Mouse (Mus musculus): ENCODE data around the gene Plekhf1. TPM values are rescaled to one million over a fixed set of nuclear protein-coding genes. Genes with fewer than 3 reads are reported as not detected.

The Plekhf1 gene
- polyA plus RNA-seq, 1 experiment from 2014 or later: 4.8 TPM

- Histone ChIP-seq H3K27me3 (no peaks in the 10 kb centered on the region), H3K27ac (replicated peaks) (no peak overlapping the region), H3K4me3 (replicated peaks) (peak overlapping the region; percentile 74), H3K9me3 (replicated peaks) (no peaks in the 10 kb centered on the region), H3K4me1 (peaks cover 15% of the 10 kb centered on the region), H3K4me2 (replicated peaks) (peak overlapping the region; percentile 93), H3K36me3 (0 out of 2 replicates have a peak, but pooled peaks cover 5% of the 10 kb centered on the region), H3K9ac (no peak overlapping the region)
- WGBS: 48% methylated on average over 1 of the region's 1 CpGs
- ATAC-seq (ENCODE audit: insufficient number of reproducible peaks, low FRiP score, low TSS enrichment, low read depth): no peak
These were observed 43.4 kb downstream of the Plekhf1 start for GRCm38 (mm10) chr7:38184418-38184745.

DNA sequence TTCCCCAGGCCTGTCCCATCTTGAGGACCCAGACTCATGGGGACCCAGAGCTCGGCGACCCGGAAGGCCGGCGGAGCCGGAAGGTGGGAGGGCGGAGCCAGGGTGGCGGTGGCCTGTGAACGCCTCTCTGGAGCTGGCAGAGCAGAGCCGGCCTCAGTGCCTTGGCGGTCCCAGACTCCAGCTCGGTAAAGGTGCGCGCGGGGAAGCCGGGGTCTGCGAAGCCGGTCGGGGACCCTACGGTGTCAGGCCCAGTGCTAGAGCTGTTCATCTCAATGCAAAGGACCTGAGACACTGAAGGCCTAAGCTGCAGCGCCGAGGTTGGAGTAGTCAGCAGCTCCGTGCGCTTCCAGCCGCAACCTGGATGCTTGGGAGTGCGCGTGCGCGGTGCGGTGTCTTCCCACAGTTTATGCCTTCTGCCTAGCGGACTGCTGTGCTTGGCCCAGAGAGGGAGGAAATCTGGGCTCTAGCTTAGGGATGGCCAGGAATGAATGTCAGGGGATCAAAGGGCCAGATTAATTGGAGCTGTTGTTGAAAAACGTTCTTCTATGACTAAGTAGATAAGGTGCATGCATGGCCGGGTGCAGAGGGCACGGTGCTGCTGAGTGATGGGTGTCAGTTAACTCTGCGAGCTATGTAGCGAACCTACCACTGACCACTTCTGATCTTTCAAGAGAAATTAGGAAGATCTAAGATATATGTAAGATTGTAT lies 44.0 kb downstream of the Plekhf1 start:
- WGBS: 6% methylated on average over 36 of the region's 36 CpGs
- Histone ChIP-seq H3K27me3 (no peaks in the 10 kb centered on the region), H3K4me3 (replicated peaks) (peak overlapping the region; percentile 74), H3K27ac (replicated peaks) (peak overlapping the region; percentile 92), H3K9me3 (replicated peaks) (no peaks in the 10 kb centered on the region), H3K4me2 (replicated peaks) (peak overlapping the region; percentile 93), H3K9ac (peak overlapping the region; percentile 68), H3K36me3 (no peaks in the 10 kb centered on the region), H3K4me1 (peaks cover 15% of the 10 kb centered on the region)
- peak; percentile 88 for ATAC-seq (ENCODE audit: insufficient number of reproducible peaks, low FRiP score, low TSS enrichment, low read depth)

DNA sequence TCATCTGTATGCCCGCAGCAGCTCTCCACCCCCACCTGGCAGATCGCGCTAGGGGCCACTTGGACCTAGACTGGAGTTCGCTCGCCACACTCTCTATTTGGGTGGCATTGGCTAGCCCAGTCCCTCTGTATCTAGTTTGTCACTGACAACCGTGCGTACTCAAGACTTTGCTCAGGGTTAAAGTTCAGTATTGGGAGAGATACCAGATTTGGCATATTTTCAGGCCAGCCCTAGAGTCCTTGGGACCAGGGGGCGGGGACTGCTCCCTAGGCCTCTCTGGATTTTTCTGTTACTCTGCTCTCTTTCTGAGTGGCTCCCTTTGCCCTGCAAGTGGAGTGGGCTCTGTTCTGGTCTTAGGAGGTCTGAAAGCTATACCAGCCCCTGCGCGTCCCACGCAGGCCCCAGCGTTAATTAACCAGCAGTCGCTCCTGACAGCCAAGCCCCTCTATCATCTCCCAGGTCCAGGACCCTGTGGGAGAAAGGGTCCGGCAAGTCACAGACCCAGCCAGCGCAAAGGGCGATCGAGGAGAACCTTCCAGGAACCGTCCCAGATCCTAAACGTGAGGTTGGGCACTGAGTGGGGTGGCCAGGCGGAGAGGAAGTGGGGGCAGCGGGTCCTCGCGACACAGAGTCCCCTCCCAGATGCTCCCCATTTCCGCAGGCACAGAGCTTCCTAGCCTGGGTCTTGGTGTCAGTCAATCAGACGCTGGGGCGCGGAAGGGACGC lies 44.7 kb downstream of the Plekhf1 start, which contains the start of gene 1600014C10Rik:
Gene 1600014C10Rik, plus strand, starts transcription at position 256 of the 726 bp plus-strand sequence.
- peak within 1 kb of the TSS; percentile 68 for H3K9ac ChIP-seq
- ATAC-seq (ENCODE audit: insufficient number of reproducible peaks, low FRiP score, low TSS enrichment, low read depth): peak; percentile 30
- no peaks in the 10 kb centered on the region for H3K36me3 ChIP-seq
- H3K4me3 ChIP-seq (replicated peaks): peak within 1 kb of the TSS; percentile 74
- peak within 1 kb of the TSS; percentile 93 for H3K4me2 ChIP-seq (replicated peaks)
- H3K27me3 ChIP-seq: no peaks in the 10 kb centered on the region
- H3K9me3 ChIP-seq (replicated peaks): no peaks in the 10 kb centered on the region
- peaks cover 15% of the 10 kb centered on the region for H3K4me1 ChIP-seq
- 3% methylated on average over 28 of the region's 28 CpGs for WGBS
- H3K27ac ChIP-seq (replicated peaks): peak within 1 kb of the TSS; percentile 92

GRCm38 (mm10) chr7:38182596-38182961 lies 45.2 kb downstream of the Plekhf1 start:
- Histone ChIP-seq H3K4me3 (replicated peaks) (peak overlapping the region; percentile 74), H3K9me3 (replicated peaks) (no peaks in the 10 kb centered on the region), H3K4me1 (peaks cover 15% of the 10 kb centered on the region), H3K36me3 (no peaks in the 10 kb centered on the region), H3K27ac (replicated peaks) (peak overlapping the region; percentile 92), H3K9ac (no peak overlapping the region), H3K4me2 (replicated peaks) (peak overlapping the region; percentile 93), H3K27me3 (no peaks in the 10 kb centered on the region)
- no peak; the same call in 1 of the 2 replicates for ATAC-seq (ENCODE audit: insufficient number of reproducible peaks, low FRiP score, low TSS enrichment, low read depth)
- 1% methylated on average over 11 of the region's 11 CpGs for WGBS

- peaks cover 15% of the 10 kb centered on the region for H3K4me1 ChIP-seq
- H3K27me3 ChIP-seq: no peaks in the 10 kb centered on the region
- no peaks in the 10 kb centered on the region for H3K36me3 ChIP-seq
- WGBS: 77% methylated on average over 2 of the region's 2 CpGs
- no peaks in the 10 kb centered on the region for H3K9me3 ChIP-seq (replicated peaks)
- no peak overlapping the region for H3K4me3 ChIP-seq (replicated peaks)
- ATAC-seq (ENCODE audit: insufficient number of reproducible peaks, low FRiP score, low TSS enrichment, low read depth): no peak
- H3K9ac ChIP-seq: no peak overlapping the region
- no peak overlapping the region for H3K4me2 ChIP-seq (replicated peaks)
- no peak overlapping the region for H3K27ac ChIP-seq (replicated peaks)
These were observed 46.5 kb downstream of the Plekhf1 start for GRCm38 (mm10) chr7:38181366-38181765.

GRCm38 (mm10) chr7:38179896-38180295 lies 47.9 kb downstream of the Plekhf1 start:
- 73% methylated on average over 3 of the region's 3 CpGs for WGBS
- Histone ChIP-seq H3K4me2 (replicated peaks) (no peak overlapping the region), H3K9me3 (replicated peaks) (no peaks in the 10 kb centered on the region), H3K9ac (no peak overlapping the region), H3K36me3 (no peaks in the 10 kb centered on the region), H3K27me3 (no peaks in the 10 kb centered on the region), H3K27ac (replicated peaks) (no peak overlapping the region), H3K4me1 (peaks cover 15% of the 10 kb centered on the region), H3K4me3 (replicated peaks) (no peak overlapping the region)
- ATAC-seq (ENCODE audit: insufficient number of reproducible peaks, low FRiP score, low TSS enrichment, low read depth): no peak

GRCm38 (mm10) chr7:38176056-38176455 lies 51.8 kb downstream of the Plekhf1 start:
- H3K9ac ChIP-seq: no peak overlapping the region
- 57% methylated on average over 3 of the region's 3 CpGs for WGBS

DNA sequence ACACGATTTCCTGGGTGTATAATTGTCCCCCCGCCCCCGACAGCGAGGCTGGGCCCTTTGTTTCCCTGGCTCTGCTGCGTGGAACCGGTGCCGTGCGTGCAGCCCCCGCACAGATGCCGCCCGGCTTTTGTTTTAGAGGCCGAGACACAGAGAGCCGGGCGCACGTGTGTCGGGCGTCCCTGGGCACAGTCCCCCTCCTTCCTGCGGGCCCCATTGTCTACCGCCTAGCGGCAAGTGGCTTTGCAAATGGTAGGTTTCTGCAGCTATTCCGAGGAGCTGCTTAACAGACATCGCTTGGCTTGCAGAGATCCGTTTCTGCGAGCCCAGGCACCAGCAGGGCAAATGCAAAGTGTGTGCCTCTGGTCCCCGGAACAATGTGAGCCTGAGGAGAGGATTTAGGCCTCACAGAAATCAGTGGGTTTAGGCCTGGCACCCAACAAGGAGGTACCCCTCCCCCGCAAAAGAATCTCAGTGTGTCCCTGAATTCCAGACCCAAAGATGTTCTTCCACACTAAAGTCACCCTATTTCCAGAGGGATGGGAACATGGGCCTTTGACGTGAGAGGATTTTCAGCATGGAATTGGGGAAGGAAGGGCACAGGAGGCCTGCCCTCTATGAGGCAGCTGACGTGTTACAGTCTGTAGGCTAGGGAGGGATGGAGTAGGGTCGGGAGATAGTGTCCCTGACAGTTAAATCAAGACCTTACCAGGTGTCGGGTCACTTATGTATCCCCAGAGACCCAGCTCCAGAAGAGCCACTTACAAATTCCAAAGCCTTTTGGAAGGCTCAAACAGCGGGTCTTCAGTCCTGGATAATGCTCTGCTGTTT lies 53.3 kb downstream of the Plekhf1 start:
- H3K27me3 ChIP-seq: no peaks in the 10 kb centered on the region
- peaks cover 9% of the 10 kb centered on the region; the same call in 1 of the 2 replicates for H3K4me1 ChIP-seq
- no peaks in the 10 kb centered on the region for H3K9me3 ChIP-seq (replicated peaks)
- H3K27ac ChIP-seq (replicated peaks): no peak overlapping the region
- H3K9ac ChIP-seq: no peak overlapping the region
- H3K36me3 ChIP-seq: no peaks in the 10 kb centered on the region
- WGBS: 15% methylated on average over 31 of the region's 31 CpGs
- ATAC-seq (ENCODE audit: insufficient number of reproducible peaks, low FRiP score, low TSS enrichment, low read depth): peak; percentile 59; the same call in 1 of the 2 replicates
- peak overlapping the region; percentile 50 for H3K4me2 ChIP-seq (replicated peaks)
- H3K4me3 ChIP-seq (replicated peaks): peak overlapping the region; percentile 27

More at GRCm38 (mm10) chr7:38176056-38176455, 51.8 kb downstream of the Plekhf1 start:
- no peak for ATAC-seq (ENCODE audit: insufficient number of reproducible peaks, low FRiP score, low TSS enrichment, low read depth)
- H3K27ac ChIP-seq (replicated peaks): no peak overlapping the region
- no peaks in the 10 kb centered on the region for H3K9me3 ChIP-seq (replicated peaks)
- H3K4me2 ChIP-seq (replicated peaks): no peak overlapping the region
- H3K4me1 ChIP-seq: peaks cover 9% of the 10 kb centered on the region; the same call in 1 of the 2 replicates
- H3K27me3 ChIP-seq: no peaks in the 10 kb centered on the region
- no peak overlapping the region for H3K4me3 ChIP-seq (replicated peaks)
- H3K36me3 ChIP-seq: no peaks in the 10 kb centered on the region

- H3K27me3 ChIP-seq: no peaks in the 10 kb centered on the region
- 20% methylated on average over 14 of the region's 14 CpGs for WGBS
- H3K4me1 ChIP-seq: peaks cover 9% of the 10 kb centered on the region; the same call in 1 of the 2 replicates
- H3K9me3 ChIP-seq (replicated peaks): no peaks in the 10 kb centered on the region
- H3K36me3 ChIP-seq: no peaks in the 10 kb centered on the region
- H3K9ac ChIP-seq: no peak overlapping the region
- ATAC-seq (ENCODE audit: insufficient number of reproducible peaks, low FRiP score, low TSS enrichment, low read depth): no peak
- H3K4me3 ChIP-seq (replicated peaks): peak overlapping the region; percentile 27
- peak overlapping the region; percentile 50 for H3K4me2 ChIP-seq (replicated peaks)
- no peak overlapping the region for H3K27ac ChIP-seq (replicated peaks)
These were observed 53.9 kb downstream of the Plekhf1 start for GRCm38 (mm10) chr7:38173871-38174270.

DNA sequence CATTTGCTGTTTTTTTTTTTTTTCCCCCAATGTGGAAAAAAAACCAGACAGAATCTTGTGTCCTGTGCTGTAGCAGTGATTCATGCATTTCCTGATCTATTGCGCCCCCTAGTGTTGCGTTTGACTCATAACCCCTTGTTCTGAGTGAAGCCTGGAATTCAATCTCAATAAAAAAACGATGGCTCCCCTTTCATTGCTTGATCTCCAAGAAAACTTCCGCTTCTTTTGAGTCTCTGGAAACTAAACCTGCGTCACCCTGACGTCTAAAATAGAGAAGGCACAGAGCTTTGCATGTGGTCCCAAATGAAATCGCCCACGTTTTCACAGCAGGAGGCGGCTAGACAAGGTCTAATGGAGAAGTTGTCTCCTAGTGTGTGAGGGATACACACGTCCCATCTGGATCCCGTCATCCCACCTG lies 60.1 kb downstream of the Plekhf1 start:
- no peak overlapping the region for H3K9ac ChIP-seq
- H3K4me2 ChIP-seq (replicated peaks): peak overlapping the region; percentile 39; the same call in 1 of the 2 replicates
- peaks cover 12% of the 10 kb centered on the region for H3K4me1 ChIP-seq
- ATAC-seq (ENCODE audit: insufficient number of reproducible peaks, low FRiP score, low TSS enrichment, low read depth): no peak
- WGBS: 16% methylated on average over 11 of the region's 11 CpGs
- H3K27me3 ChIP-seq: no peaks in the 10 kb centered on the region
- no peak overlapping the region for H3K4me3 ChIP-seq (replicated peaks)
- H3K27ac ChIP-seq (replicated peaks): no peak overlapping the region
- no peaks in the 10 kb centered on the region for H3K36me3 ChIP-seq
- no peaks in the 10 kb centered on the region for H3K9me3 ChIP-seq (replicated peaks)

Measured in embryonic facial prominence, embryonic 15.5 days (tissue).